Mouse (Mus musculus): ENCODE results near the gene Ccr8. TPM values are rescaled to one million over a fixed set of nuclear protein-coding genes. Genes with fewer than 3 reads are reported as not detected.

The Ccr8 gene
- polyA plus RNA-seq (2015; fragmentation: Nextera tagmentation; extraction: Ambion mirVana) = 0.18 and 0.24 TPM in 2 replicates

DNA sequence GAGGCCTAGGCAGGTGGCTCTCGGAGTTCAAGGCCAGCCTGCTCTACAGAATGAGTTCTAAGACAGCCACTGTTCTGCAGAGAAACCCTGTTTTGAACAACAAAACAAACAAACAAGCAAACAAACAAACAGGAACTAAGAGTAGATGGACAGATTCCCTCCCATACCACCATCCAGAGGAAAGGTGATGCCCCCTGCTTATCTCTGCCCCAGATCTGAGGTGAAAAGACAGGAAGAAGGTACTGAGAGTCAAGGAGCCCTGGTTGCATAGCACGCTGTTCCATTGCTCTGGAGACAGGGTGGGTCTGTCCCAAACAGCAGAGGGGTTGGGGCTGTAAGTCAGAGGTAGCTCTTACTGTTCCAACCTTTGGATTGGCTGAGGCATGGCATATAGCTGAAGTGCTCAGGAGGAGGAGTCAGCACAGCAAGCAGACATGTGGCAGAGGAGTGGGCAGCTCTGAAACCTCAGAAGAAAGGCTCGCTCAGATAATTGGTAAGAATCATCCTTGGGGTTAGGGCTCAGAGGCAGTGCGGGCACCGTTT, at the start of gene Ccr8:
Gene Ccr8 (plus strand): TSS at position 419 of the 543 bp plus-strand sequence.

GRCm38 (mm10) chr9:120069779-120070178, 22.1 kb upstream of the Ccr8 start, which contains the start of gene Cx3cr1:
Cx3cr1 (minus strand) TSS chr9:120069879.

GRCm38 (mm10) chr9:120110211-120111018, 18.5 kb downstream of the Ccr8 start, which contains the start of gene Slc25a38:
Slc25a38 (plus strand) TSS chr9:120110374.

GRCm38 (mm10) chr9:120127538-120128251, 35.8 kb downstream of the Ccr8 start, which contains the start of gene Rpsa:
Rpsa (plus strand) TSS chr9:120127689.

Other genes starting within 250 kb of the Ccr8 start
- gene Wdr48, start 197.2 kb upstream of the Ccr8 start, polyA plus RNA-seq (2015; fragmentation: Nextera tagmentation; extraction: Ambion mirVana) = 13.7 and 15.1 TPM in 2 replicates
- gene Gorasp1, start 154.5 kb upstream of the Ccr8 start, polyA plus RNA-seq (2015; fragmentation: Nextera tagmentation; extraction: Ambion mirVana) = 12.5 and 14.2 TPM in 2 replicates
- not detected in 2 replicates for gene Ttc21a, start 154.5 kb upstream of the Ccr8 start, polyA plus RNA-seq (2015; fragmentation: Nextera tagmentation; extraction: Ambion mirVana)
- gene Csrnp1, start 107.5 kb upstream of the Ccr8 start, polyA plus RNA-seq (2015; fragmentation: Nextera tagmentation; extraction: Ambion mirVana) = 2.4 and 4.7 TPM in 2 replicates
- gene Xirp1, start 68.5 kb upstream of the Ccr8 start, polyA plus RNA-seq (2015; fragmentation: Nextera tagmentation; extraction: Ambion mirVana) = 32.8 and 40.6 TPM in 2 replicates
- 4.3 and 5.0 TPM in 2 replicates for gene Cx3cr1, start 22.2 kb upstream of the Ccr8 start, polyA plus RNA-seq (2015; fragmentation: Nextera tagmentation; extraction: Ambion mirVana)
- gene Slc25a38, start 18.3 kb downstream of the Ccr8 start, polyA plus RNA-seq (2015; fragmentation: Nextera tagmentation; extraction: Ambion mirVana) = 8.0 and 9.4 TPM in 2 replicates
- gene Rpsa, start 35.6 kb downstream of the Ccr8 start, polyA plus RNA-seq (2015; fragmentation: Nextera tagmentation; extraction: Ambion mirVana) = 732 and 842 TPM in 2 replicates
- gene Mobp, start 57.6 kb downstream of the Ccr8 start, polyA plus RNA-seq (2015; fragmentation: Nextera tagmentation; extraction: Ambion mirVana) = 0.07 TPM in 1 of 2 replicates, not detected in the other
- 0.09 and 0.29 TPM in 2 replicates for gene Myrip, start 209.4 kb downstream of the Ccr8 start, polyA plus RNA-seq (2015; fragmentation: Nextera tagmentation; extraction: Ambion mirVana)